Mouse (Mus musculus): ENCODE data around the gene Med13l. TPM values are rescaled to one million over a fixed set of nuclear protein-coding genes. Genes with fewer than 3 reads are reported as not detected.
A peak's percentile ranks its signal among the peaks of the same experiment; 100 is the strongest.

Gene Med13l
- total RNA-seq, 4 experiments from 2014 or later, result 94.9 to 137 (median 109) TPM

GRCm38 (mm10) chr5:118654599-118654998, 94.1 kb downstream of the Med13l start:
- DNase-seq (ENCODE audit: low spot score in 2 of 2), result no peak

- DNase-seq (ENCODE audit: low spot score in 2 of 2), result no peak
These were observed 94.5 kb downstream of the Med13l start for GRCm38 (mm10) chr5:118655025-118655424.

GRCm38 (mm10) chr5:118655428-118655827, 94.9 kb downstream of the Med13l start:
- DNase-seq (ENCODE audit: low spot score in 2 of 2), result no peak

GRCm38 (mm10) chr5:118655966-118656365, 95.5 kb downstream of the Med13l start:
- DNase-seq (ENCODE audit: low spot score in 2 of 2), result no peak

- DNase-seq (ENCODE audit: low spot score in 2 of 2), result no peak
These were observed 97.9 kb downstream of the Med13l start for GRCm38 (mm10) chr5:118658256-118658837.

- DNase-seq (ENCODE audit: low spot score in 2 of 2), result no peak
These were observed 99.2 kb downstream of the Med13l start for GRCm38 (mm10) chr5:118659713-118660112.

- DNase-seq (ENCODE audit: low spot score in 2 of 2), result no peak
These were observed 101.3 kb downstream of the Med13l start for GRCm38 (mm10) chr5:118661751-118662150.

GRCm38 (mm10) chr5:118663999-118664398, 103.5 kb downstream of the Med13l start:
- no peak for DNase-seq (ENCODE audit: low spot score in 2 of 2)

GRCm38 (mm10) chr5:118665023-118665422, 104.5 kb downstream of the Med13l start:
- DNase-seq (ENCODE audit: low spot score in 2 of 2), result no peak

- no peak for DNase-seq (ENCODE audit: low spot score in 2 of 2)
These were observed 106.1 kb downstream of the Med13l start for GRCm38 (mm10) chr5:118666437-118667207.

- no peak for DNase-seq (ENCODE audit: low spot score in 2 of 2)
These were observed 107.4 kb downstream of the Med13l start for GRCm38 (mm10) chr5:118667863-118668262.

- no peak for DNase-seq (ENCODE audit: low spot score in 2 of 2)
These were observed 108.5 kb downstream of the Med13l start for GRCm38 (mm10) chr5:118668931-118669330.

- DNase-seq (ENCODE audit: low spot score in 2 of 2), result no peak
These were observed 111.6 kb downstream of the Med13l start for GRCm38 (mm10) chr5:118672111-118672510.

- no peak for DNase-seq (ENCODE audit: low spot score in 2 of 2)
These were observed 113.4 kb downstream of the Med13l start for GRCm38 (mm10) chr5:118673859-118674258.

GRCm38 (mm10) chr5:118674321-118674720, 113.8 kb downstream of the Med13l start:
- no peak for DNase-seq (ENCODE audit: low spot score in 2 of 2)

GRCm38 (mm10) chr5:118675697-118676096, 115.2 kb downstream of the Med13l start:
- DNase-seq (ENCODE audit: low spot score in 2 of 2), result no peak

- DNase-seq (ENCODE audit: low spot score in 2 of 2), result peak; percentile 29 to 45
These were observed 115.9 kb downstream of the Med13l start for GRCm38 (mm10) chr5:118676151-118676918.

GRCm38 (mm10) chr5:118679283-118679835, 118.9 kb downstream of the Med13l start:
- DNase-seq (ENCODE audit: low spot score in 2 of 2), result no peak

GRCm38 (mm10) chr5:118680853-118681252, 120.4 kb downstream of the Med13l start:
- DNase-seq (ENCODE audit: low spot score in 2 of 2), result no peak

GRCm38 (mm10) chr5:118682007-118682406, 121.5 kb downstream of the Med13l start:
- DNase-seq (ENCODE audit: low spot score in 2 of 2), result no peak

GRCm38 (mm10) chr5:118685145-118685544, 124.7 kb downstream of the Med13l start:
- no peak for DNase-seq (ENCODE audit: low spot score in 2 of 2)

GRCm38 (mm10) chr5:118686021-118686420, 125.5 kb downstream of the Med13l start:
- DNase-seq (ENCODE audit: low spot score in 2 of 2), result no peak
